ENCODE assay signal across 9 mouse cellular contexts in the genomic region with DNA sequence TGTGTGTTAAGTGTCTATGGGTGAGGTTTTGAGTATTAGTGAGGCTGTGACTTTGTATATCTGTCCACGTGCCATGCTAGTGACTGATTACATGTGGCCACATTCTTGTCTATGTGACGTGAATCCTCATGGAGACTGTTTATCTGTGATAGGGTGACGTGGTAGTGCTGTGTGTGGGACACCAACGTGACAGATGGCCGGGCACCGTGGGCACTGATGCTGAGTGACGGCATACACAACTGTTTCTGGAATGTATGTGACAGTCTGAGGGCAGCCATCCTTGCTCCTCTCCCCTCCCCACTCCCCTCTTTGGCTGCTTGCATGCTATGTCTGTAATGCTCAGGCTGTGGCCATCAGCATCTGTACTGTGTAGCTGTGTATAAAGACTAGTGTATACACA. TPM values are rescaled to one million over a fixed set of nuclear protein-coding genes. Genes with fewer than 3 reads are reported as not detected.
A peak's percentile ranks its signal among the peaks of the same experiment; 100 is the strongest.
DNase-seq lines count a peak whose midpoint lies in the region; ATAC-seq lines count a peak whose summit lies in the region.
"Had no signal": no experiment of that assay in that cellular context is flagged by ENCODE, and none has a peak within 500 bp of the region (broad histone marks: within the 10 kb centered on the region; RNA-seq: fewer than 3 reads in every experiment).

No protein-coding gene starts in this region.

- peak; percentile 62 for DNase-seq in cerebellum, adult 9-10 months
- DNase-seq in right cerebral cortex, adult 18-20 months = peak; percentile 64
- no peak for DNase-seq in right cerebral cortex, postnatal 4 days
- peak; percentile 46 to 69 for DNase-seq in left cerebral cortex, postnatal 14 days (ENCODE audit: low spot score in 2 of 2)
- no peak for DNase-seq in embryo, embryonic 11 days
- no peak for DNase-seq in ovary, postnatal 14 days (ENCODE audit: low spot score)
- no peak for DNase-seq in spleen, adult 12 weeks (ENCODE audit: low spot score)
- DNase-seq: heart, postnatal 4 days had no signal

- no peak for ATAC-seq in cerebellum, adult (ENCODE audit: insufficient number of reproducible peaks, low FRiP score, low TSS enrichment)

- intact Hi-C loops in left cerebral cortex, postnatal 14 days (cut with DNase I) = no loop called here

RNA-seq across cellular contexts. Expression of a gene that starts 2.6 kb away (rescaled TPM):
- total RNA-seq in left cerebral cortex, postnatal 14 days (2021) = 100 to 1,000 TPM; 134 to 139 TPM

RNA-seq across cellular contexts. Expression of a gene that starts 28.0 kb away (rescaled TPM):
- 10 to 100 TPM; 31.2 to 34.8 TPM for total RNA-seq in left cerebral cortex, postnatal 14 days (2021)

RNA-seq across cellular contexts. Expression of a gene that starts 32.4 kb away (rescaled TPM):
- total RNA-seq in left cerebral cortex, postnatal 14 days (2021) = 1 to 10 TPM; 7.3 to 8.0 TPM

Comparison
In these comparisons a context has a peak if more than half of its experiments do, and no peak if none do; other contexts are left out.
1. DNase-seq: peak in cerebellum, adult 9-10 months (single experiment), right cerebral cortex, adult 18-20 months (single experiment) and left cerebral cortex, postnatal 14 days (2 of 2); none in right cerebral cortex, postnatal 4 days (single experiment), embryo, embryonic 11 days (single experiment), ovary, postnatal 14 days (single experiment) and spleen, adult 12 weeks (single experiment).